Mouse (Mus musculus): Measurements from ENCODE around the gene Cdc42bpb. TPM values are rescaled to one million over a fixed set of nuclear protein-coding genes. Genes with fewer than 3 reads are reported as not detected.

Cdc42bpb gene
- 11.6 to 13.2 TPM (median 12.3 TPM) in 4 replicates for total RNA-seq (2023)

DNA sequence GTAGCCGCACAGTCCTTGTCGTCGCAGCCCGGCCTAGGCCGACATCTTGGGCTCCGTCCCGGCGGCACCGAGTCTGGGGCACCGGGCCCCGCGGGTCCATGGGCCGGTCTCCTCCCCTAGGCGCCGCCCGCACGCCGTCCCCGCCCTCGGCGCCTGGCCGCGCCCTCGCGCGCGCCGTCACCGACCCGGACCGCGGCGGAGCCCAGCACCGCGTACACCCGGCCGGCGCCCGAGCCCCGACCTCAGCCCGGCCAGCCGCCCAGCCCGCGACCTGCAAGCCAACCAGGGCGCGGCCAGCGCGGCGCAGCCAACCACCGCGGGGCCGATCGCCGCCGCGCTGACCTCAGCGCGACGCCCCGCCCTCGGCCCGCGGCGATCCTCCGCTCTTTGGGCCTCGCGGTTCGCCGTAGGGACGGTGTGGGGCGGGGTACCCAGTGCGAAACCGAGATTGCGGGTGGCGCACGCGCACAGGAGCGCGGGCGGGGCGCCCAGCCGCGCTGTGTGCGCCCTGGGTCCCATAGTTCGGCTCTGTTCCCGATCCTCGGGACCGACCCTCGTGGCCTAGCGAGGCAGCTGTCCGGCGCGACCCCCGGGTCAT is at the start of gene Cdc42bpb:
TSS of gene Cdc42bpb (minus strand) at position 343 of the 598 bp plus-strand sequence.

DNA sequence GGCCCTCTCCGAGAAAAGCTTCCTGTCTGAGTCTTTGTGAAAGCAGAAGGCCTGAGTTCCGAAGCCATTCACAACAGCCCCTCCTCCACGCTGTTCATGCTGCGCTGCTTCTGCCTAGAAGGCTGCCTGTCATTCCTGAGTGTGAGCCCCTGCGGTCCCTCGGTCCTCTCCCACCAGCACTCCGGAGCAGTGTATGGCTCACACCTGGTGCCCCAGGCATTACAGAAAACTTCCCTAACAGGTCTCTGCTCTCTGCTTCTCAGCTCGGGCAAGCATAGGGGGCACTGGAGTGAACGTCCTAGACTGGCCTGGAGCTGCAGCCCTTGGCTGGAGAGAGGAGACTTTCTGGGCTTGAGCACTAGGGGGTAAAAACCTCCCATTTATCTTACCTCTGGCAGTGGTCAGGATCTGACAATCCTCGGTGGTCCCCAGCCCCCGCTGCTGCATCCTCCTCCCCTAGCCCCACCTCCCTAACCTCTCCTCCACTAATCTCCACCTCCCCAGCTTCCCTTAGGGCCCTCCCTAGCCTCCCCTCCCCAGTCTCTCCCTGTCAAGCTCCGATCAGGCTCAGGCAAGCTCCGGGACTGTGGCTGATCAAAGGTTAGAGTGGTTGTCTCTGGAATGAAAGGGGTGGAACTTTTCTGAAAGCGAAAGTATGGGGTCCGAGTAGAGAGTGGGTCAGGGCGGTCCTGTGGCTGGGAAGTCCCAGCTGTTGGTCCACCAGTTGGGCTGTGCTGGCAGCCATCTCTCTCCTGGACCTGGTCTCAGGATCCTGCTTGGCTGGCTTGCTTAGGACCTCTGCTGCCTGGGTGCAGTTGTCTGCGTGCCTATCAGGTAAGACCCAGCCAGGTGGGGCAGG is 39.6 kb upstream of the Cdc42bpb start, which contains the start of gene Exoc3l4:
TSS of gene Exoc3l4 (plus strand) at position 97 of the 859 bp plus-strand sequence.

DNA sequence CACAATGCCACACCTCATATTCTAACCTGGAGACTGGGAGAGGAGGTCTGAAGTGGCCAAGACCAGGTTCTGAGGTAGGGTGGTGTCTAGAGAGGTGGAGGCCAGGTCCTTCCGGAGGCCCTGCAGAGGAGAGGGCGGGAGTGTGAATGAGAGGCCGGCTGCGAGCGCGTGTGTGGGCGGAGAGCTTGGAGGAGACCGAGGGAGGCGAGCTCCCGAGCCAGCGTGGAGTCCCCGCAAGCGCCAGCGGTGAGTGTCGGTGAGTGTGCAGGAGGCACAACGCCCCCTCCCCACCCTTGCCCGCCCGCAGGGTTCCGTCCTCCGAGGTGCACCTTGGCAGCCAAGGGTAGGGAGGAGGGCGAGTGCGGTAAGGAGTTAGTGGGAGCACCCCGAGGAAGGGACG is 29.1 kb upstream of the Cdc42bpb start, which contains the start of gene Lbhd2:
TSS of gene Lbhd2 (plus strand) at position 188 of the 400 bp plus-strand sequence.

GRCm38 (mm10) chr12:111270629-111271277 is 106.8 kb downstream of the Cdc42bpb start, which contains the start of gene Amn:
Amn (plus strand) TSS chr12:111271095.

Other genes starting within 250 kb of the Cdc42bpb start
- 81.9 to 89.4 TPM (median 82.8 TPM) in 4 replicates for gene Traf3, start 211.3 kb downstream of the Cdc42bpb start, total RNA-seq (2023)
- 0.76 TPM in 1 of 4 replicates, not detected in the others for gene 4930595D18Rik, start 193.2 kb downstream of the Cdc42bpb start, total RNA-seq (2023)
- 3.0 to 5.8 TPM (median 5.4 TPM) in 4 replicates for gene Amn, start 106.6 kb downstream of the Cdc42bpb start, total RNA-seq (2023)
- not detected in 4 replicates for gene Lbhd2, start 29.1 kb upstream of the Cdc42bpb start, total RNA-seq (2023)
- 0.73 TPM in 1 of 4 replicates, not detected in the others for gene Exoc3l4, start 39.3 kb upstream of the Cdc42bpb start, total RNA-seq (2023)
- gene Tnfaip2, start 64.8 kb upstream of the Cdc42bpb start, total RNA-seq (2023), result 2.7 to 7.0 TPM (median 5.1 TPM) in 4 replicates
- not detected in 4 replicates for gene Gm266, start 108.1 kb upstream of the Cdc42bpb start, total RNA-seq (2023)
- 1,164 to 1,231 TPM (median 1,180 TPM) in 4 replicates for gene Eif5, start 160.3 kb upstream of the Cdc42bpb start, total RNA-seq (2023)
- gene Mark3, start 196.8 kb upstream of the Cdc42bpb start, total RNA-seq (2023), result 77.7 to 92.2 TPM (median 85.0 TPM) in 4 replicates